Mouse (Mus musculus) stomach, postnatal 0 days (tissue): Measurements from ENCODE around the gene Irgq.

Source experiments
- CTCF ChIP-seq: IDR thresholded peaks from 2 replicates; pipeline ENCODE4 v1.5.1; 2016; ENCODE audit warnings: antibody characterized with exemption, low read depth, mild to moderate bottlenecking, moderate library complexity
- EP300 ChIP-seq: optimal IDR thresholded peaks from 2 replicates; pipeline ENCODE3; 2016; ENCODE audit warnings: antibody characterized with exemption

GRCm38 (mm10) chr7:24539686-24540085, 9.2 kb downstream of the Irgq start:
- TF ChIP-seq CTCF (no peak), EP300 (peak; percentile 56)
